Mouse (Mus musculus) cortical plate, adult 2 months (tissue): Measurements from ENCODE around the gene Dlg4.

Experiments used
- CTCF ChIP-seq: fragments of 200-500 bp; IDR thresholded peaks from 2 replicates; pipeline ENCODE4 v1.5.1; 2011; ENCODE audit warnings: mild to moderate bottlenecking, control low read depth, low read length; ENCODE audit not compliant: insufficient read depth; ENCODE audit errors: extremely low read depth
- POLR2A ChIP-seq: fragments of 200-500 bp; IDR thresholded peaks from 2 replicates; pipeline ENCODE4 v1.6.1; 2011; ENCODE audit warnings: mild to moderate bottlenecking, low read length, control low read depth; ENCODE audit not compliant: insufficient read depth; ENCODE audit errors: extremely low read depth

DNA sequence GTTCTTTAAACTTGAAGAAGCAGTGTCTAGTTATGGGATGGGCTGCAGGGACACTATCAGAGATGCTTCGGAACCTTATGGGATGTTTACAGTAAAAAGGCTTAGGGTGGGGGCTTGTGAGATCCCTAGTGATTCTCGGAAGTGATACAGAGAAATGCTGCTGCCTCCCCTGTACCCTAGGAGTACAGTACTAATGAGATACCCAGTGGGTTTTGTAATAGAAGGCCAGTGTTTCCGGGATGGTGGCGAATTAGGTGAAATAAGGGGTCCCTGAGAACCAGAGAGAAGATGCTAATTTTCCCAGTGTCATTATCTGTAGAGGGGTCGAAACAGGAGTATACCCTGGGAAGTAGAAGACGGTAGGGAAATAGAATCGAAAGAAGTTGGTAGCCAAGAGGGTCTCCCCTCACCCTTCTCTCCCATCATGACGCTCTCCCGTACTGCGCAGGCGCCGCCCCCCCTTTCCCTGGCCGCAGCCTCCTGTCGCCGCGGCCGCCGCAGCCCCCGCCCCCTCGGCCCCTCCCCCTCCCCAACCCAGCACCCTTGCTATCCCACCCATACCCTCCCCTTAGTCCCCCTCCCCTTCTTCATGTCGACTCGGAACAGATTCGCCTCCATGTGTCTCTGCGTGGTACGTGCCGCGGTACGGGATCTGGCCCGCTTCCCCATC, 6.9 kb downstream of the Dlg4 start:
- TF ChIP-seq POLR2A (no peak), CTCF (no peak)
